Mouse (Mus musculus) midbrain, embryonic 12.5 days (tissue): ENCODE measurements around the gene Cpn2. TPM values are rescaled to one million over a fixed set of nuclear protein-coding genes. Genes with fewer than 3 reads are reported as not detected.

Experiments used
- ATAC-seq: fragments of 200-750 bp; cut with Nextera tagmentation; 2 replicates; pipeline ENCODE4 v1.8.0; 2017; ENCODE audit warnings: low read depth, moderate TSS enrichment, moderate library complexity; ENCODE audit not compliant: low FRiP score
- H3K27ac ChIP-seq: fragments of 300-500 bp; sonication (generic); replicated peaks from 2 replicates; pipeline ENCODE4 v1.5.1; 2016; ENCODE audit warnings: mild to moderate bottlenecking
- H3K27me3 ChIP-seq: fragments of 300-500 bp; sonication (generic); 2 replicates; pipeline ENCODE4 v1.6.1; 2016; ENCODE audit warnings: mild to moderate bottlenecking
- H3K36me3 ChIP-seq: fragments of 300-500 bp; sonication (generic); 2 replicates; pipeline ENCODE4 v1.6.1; 2016
- H3K4me1 ChIP-seq: fragments of 300-500 bp; sonication (generic); 2 replicates; pipeline ENCODE4 v1.6.1; 2016
- H3K4me2 ChIP-seq: fragments of 300-500 bp; sonication (generic); replicated peaks from 2 replicates; pipeline ENCODE4 v1.6.1; 2016; ENCODE audit warnings: mild to moderate bottlenecking, moderate library complexity
- H3K4me3 ChIP-seq: fragments of 300-500 bp; sonication (generic); 2 replicates; pipeline ENCODE4 v1.5.1; 2016; ENCODE audit warnings: mild to moderate bottlenecking
- H3K9ac ChIP-seq: fragments of 300-500 bp; sonication (generic); replicated peaks from 2 replicates; pipeline ENCODE4 v1.6.1; 2016; ENCODE audit warnings: mild to moderate bottlenecking, moderate library complexity
- H3K9me3 ChIP-seq: fragments of 300-500 bp; sonication (generic); 2 replicates; pipeline ENCODE4 v1.6.1; 2016; ENCODE audit warnings: mild to moderate bottlenecking
- WGBS: fragments of 180-500 bp; shearing (Covaris S2); methylation state at CpG from one replicate; pipeline ENCODE4 v1.1.7; 2016; 5-methylcytosine and 5-hydroxymethylcytosine counted together
- polyA plus RNA-seq: library from polyadenylated mRNA; unstranded; fragments of >200 nt; fragmentation: Nextera tagmentation; extraction: Ambion mirVana; gene quantifications from 2 replicates; pipeline ENCODE4 v1.2.1, GENCODE M21; 2016

Gene Cpn2
- polyA plus RNA-seq, 1 experiment from 2014 or later: not detected

DNA sequence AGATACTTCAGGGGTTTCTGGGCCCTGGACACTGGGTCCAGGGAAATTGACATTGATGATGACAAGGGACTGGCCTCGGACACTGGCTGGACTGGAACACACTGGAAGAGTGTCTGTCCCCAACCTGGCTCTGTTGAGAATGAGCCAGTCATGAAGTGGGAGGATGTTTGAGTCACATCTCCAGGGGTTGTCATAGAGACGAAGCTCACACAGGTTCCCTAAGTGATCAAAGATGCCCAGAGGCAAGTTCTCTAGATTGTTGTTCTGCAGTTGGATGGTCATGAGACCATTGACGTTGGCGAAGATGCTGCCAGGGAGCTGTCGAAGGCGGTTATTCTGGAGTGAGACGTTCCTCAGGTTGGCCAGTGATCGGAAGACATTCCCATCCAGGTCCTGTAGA lies 5.8 kb upstream of the Cpn2 start:
- no peak for ATAC-seq

GRCm38 (mm10) chr16:30271941-30272595 lies 4.8 kb upstream of the Cpn2 start:
- ATAC-seq: no peak
- WGBS: 66% methylated on average over 6 of the region's 6 CpGs
- peaks cover 12% of the 10 kb centered on the region; the same call in 1 of the 2 replicates for H3K4me1 ChIP-seq
- no peaks in the 10 kb centered on the region for H3K36me3 ChIP-seq
- H3K27ac ChIP-seq: no peak overlapping the region
- H3K27me3 ChIP-seq: peaks cover 20% of the 10 kb centered on the region
- no peak overlapping the region for H3K9ac ChIP-seq
- H3K9me3 ChIP-seq: no peaks in the 10 kb centered on the region
- H3K4me2 ChIP-seq: no peak overlapping the region
- no peak overlapping the region for H3K4me3 ChIP-seq

More for the DNA sequence above, 5.8 kb upstream of the Cpn2 start:
- Histone ChIP-seq H3K36me3 (no peaks in the 10 kb centered on the region), H3K4me2 (no peak overlapping the region), H3K27me3 (peaks cover 20% of the 10 kb centered on the region), H3K4me1 (peaks cover 12% of the 10 kb centered on the region; the same call in 1 of the 2 replicates), H3K9me3 (no peaks in the 10 kb centered on the region), H3K27ac (no peak overlapping the region), H3K9ac (no peak overlapping the region), H3K4me3 (no peak overlapping the region)
- 94% methylated on average over 8 of the region's 8 CpGs for WGBS

- Histone ChIP-seq H3K9ac (no peak overlapping the region), H3K4me2 (no peak overlapping the region), H3K27ac (no peak overlapping the region), H3K4me1 (peaks cover 12% of the 10 kb centered on the region; the same call in 1 of the 2 replicates), H3K27me3 (peaks cover 15% of the 10 kb centered on the region), H3K36me3 (no peaks in the 10 kb centered on the region), H3K9me3 (no peaks in the 10 kb centered on the region), H3K4me3 (no peak overlapping the region)
- ATAC-seq: no peak
- WGBS: 66% methylated on average over 8 of the region's 8 CpGs
Measured at GRCm38 (mm10) chr16:30271223-30271761, 4.0 kb upstream of the Cpn2 start.

DNA sequence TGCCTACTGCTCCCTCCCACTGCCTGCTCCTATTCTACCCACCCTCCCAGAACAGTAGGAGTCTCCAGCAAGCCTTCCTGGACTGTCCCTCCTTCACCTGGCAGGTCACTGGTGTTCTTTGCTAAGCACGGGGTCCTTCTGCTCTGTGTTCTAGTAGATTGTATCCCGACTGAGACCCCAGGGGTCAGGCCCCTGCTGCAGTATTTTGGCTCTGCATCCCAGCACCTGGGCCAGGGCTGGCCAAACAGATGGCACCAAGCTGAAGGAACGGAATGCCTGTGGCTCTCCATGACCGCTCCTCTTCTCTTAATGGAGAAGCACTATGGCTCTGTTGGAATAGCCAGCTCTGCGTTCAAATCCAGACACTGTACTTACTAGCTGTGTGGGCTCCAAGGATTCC lies 738 bp downstream of the Cpn2 start:
- Histone ChIP-seq H3K27ac (no peak overlapping the region), H3K4me2 (no peak overlapping the region), H3K4me3 (no peak overlapping the region), H3K4me1 (peaks cover 5% of the 10 kb centered on the region; the same call in 1 of the 2 replicates), H3K36me3 (no peaks in the 10 kb centered on the region), H3K9me3 (no peaks in the 10 kb centered on the region), H3K27me3 (peaks cover 11% of the 10 kb centered on the region; the same call in 1 of the 2 replicates), H3K9ac (no peak overlapping the region)
- 82% methylated on average over 5 of the region's 5 CpGs for WGBS
- no peak for ATAC-seq

- Histone ChIP-seq H3K9ac (no peak overlapping the region), H3K27me3 (peaks cover 11% of the 10 kb centered on the region; the same call in 1 of the 2 replicates), H3K27ac (no peak overlapping the region), H3K4me1 (no peaks in the 10 kb centered on the region), H3K4me3 (no peak overlapping the region), H3K9me3 (no peaks in the 10 kb centered on the region), H3K4me2 (no peak overlapping the region), H3K36me3 (no peaks in the 10 kb centered on the region)
- WGBS: 80% methylated on average over 4 of the region's 4 CpGs
- no peak for ATAC-seq
Measured at GRCm38 (mm10) chr16:30265611-30266010, 1.7 kb downstream of the Cpn2 start.

DNA sequence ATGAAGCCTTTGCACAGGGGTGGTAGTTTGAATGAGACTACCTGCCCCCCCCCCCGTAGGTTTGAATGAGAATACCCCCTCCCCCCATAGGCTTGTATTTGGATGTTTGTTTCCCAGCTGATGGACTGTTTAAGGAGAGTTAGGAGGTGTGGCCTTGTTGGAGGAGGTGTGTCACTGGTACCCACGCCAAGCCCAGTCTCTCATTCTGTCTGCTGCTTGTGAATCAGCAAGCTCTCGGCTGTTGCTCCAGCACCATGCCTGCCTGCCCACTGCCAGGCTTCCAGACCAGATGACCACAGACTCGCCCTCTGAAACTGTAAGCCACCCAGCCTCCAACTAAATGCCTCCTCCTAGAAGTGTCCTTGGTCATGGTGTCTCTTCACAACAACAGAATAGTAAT lies 4.1 kb downstream of the Cpn2 start:
- H3K4me2 ChIP-seq: no peak overlapping the region
- H3K27ac ChIP-seq: no peak overlapping the region
- H3K9ac ChIP-seq: no peak overlapping the region
- no peaks in the 10 kb centered on the region for H3K9me3 ChIP-seq
- H3K4me3 ChIP-seq: no peak overlapping the region
- ATAC-seq: no peak
- 41% methylated on average over 4 of the region's 4 CpGs for WGBS
- H3K4me1 ChIP-seq: no peaks in the 10 kb centered on the region
- peaks cover 11% of the 10 kb centered on the region; the same call in 1 of the 2 replicates for H3K27me3 ChIP-seq
- no peaks in the 10 kb centered on the region for H3K36me3 ChIP-seq

DNA sequence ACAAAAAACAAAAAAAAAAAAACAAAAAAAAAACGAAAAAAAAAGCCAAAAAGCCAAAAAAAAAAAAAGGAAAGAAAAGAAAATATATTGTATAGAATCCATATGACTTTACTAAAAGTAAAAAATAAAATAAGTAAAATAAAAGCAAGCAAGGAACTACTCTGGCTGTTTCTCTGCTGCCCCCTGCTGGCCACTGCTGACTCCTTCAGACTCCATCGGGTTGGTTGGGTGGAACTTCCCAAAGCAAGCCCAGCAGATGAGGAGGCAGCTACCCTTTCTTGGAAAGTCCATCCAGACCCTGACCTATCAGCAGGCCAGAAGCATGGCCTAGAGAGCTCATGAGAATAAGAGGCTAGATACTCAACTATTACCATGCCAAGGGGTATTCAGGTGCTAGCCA lies 4.6 kb downstream of the Cpn2 start:
- ATAC-seq: 0 out of 2 replicates have a peak, but pooled peaks have one; percentile 16
- Histone ChIP-seq H3K9ac (no peak overlapping the region), H3K4me3 (no peak overlapping the region), H3K4me2 (no peak overlapping the region), H3K36me3 (no peaks in the 10 kb centered on the region), H3K4me1 (no peaks in the 10 kb centered on the region), H3K9me3 (no peaks in the 10 kb centered on the region), H3K27ac (no peak overlapping the region), H3K27me3 (peaks cover 11% of the 10 kb centered on the region; the same call in 1 of the 2 replicates)
- 2% methylated on average over 2 of the region's 2 CpGs for WGBS

DNA sequence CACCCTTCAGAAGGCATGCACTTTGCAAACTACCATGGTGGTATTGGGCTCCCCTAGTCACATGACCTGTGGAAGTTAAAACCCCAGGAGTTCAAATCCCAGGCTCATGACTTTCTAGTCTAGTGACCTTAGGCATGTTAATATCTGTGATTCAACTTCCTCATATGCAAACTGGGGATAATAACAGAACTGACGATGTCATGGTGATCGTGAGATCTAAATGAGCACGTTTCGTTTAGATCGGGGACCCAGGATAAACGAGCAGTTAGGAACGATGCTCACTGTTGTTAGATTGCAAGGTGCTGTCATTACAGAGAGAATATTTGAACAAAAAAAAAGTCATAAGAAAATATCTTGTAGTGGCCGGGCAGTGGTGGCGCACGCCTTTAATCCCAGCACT lies 5.1 kb downstream of the Cpn2 start:
- peaks cover 11% of the 10 kb centered on the region; the same call in 1 of the 2 replicates for H3K27me3 ChIP-seq
- H3K27ac ChIP-seq: no peak overlapping the region
- no peaks in the 10 kb centered on the region for H3K9me3 ChIP-seq
- no peaks in the 10 kb centered on the region for H3K4me1 ChIP-seq
- no peaks in the 10 kb centered on the region for H3K36me3 ChIP-seq
- no peak overlapping the region for H3K4me2 ChIP-seq
- ATAC-seq: no peak
- H3K9ac ChIP-seq: no peak overlapping the region
- 84% methylated on average over 10 of the region's 10 CpGs for WGBS
- H3K4me3 ChIP-seq: no peak overlapping the region

GRCm38 (mm10) chr16:30261341-30261740 lies 6.0 kb downstream of the Cpn2 start:
- 87% methylated on average over 9 of the region's 9 CpGs for WGBS
- H3K9me3 ChIP-seq: no peaks in the 10 kb centered on the region

GRCm38 (mm10) chr16:30260012-30260635 lies 7.2 kb downstream of the Cpn2 start:
- no peaks in the 10 kb centered on the region for H3K9me3 ChIP-seq
- H3K27me3 ChIP-seq: peaks cover 14% of the 10 kb centered on the region
- WGBS: 93% methylated on average over 15 of the region's 15 CpGs
- no peak overlapping the region for H3K27ac ChIP-seq
- H3K36me3 ChIP-seq: no peaks in the 10 kb centered on the region
- no peak overlapping the region for H3K9ac ChIP-seq
- ATAC-seq: no peak
- H3K4me3 ChIP-seq: no peak overlapping the region
- no peaks in the 10 kb centered on the region for H3K4me1 ChIP-seq
- no peak overlapping the region for H3K4me2 ChIP-seq

More at GRCm38 (mm10) chr16:30261341-30261740, 6.0 kb downstream of the Cpn2 start:
- H3K9ac ChIP-seq: no peak overlapping the region
- H3K36me3 ChIP-seq: no peaks in the 10 kb centered on the region
- H3K27ac ChIP-seq: no peak overlapping the region
- ATAC-seq: no peak
- H3K27me3 ChIP-seq: peaks cover 18% of the 10 kb centered on the region
- H3K4me2 ChIP-seq: no peak overlapping the region
- H3K4me3 ChIP-seq: no peak overlapping the region
- H3K4me1 ChIP-seq: no peaks in the 10 kb centered on the region

DNA sequence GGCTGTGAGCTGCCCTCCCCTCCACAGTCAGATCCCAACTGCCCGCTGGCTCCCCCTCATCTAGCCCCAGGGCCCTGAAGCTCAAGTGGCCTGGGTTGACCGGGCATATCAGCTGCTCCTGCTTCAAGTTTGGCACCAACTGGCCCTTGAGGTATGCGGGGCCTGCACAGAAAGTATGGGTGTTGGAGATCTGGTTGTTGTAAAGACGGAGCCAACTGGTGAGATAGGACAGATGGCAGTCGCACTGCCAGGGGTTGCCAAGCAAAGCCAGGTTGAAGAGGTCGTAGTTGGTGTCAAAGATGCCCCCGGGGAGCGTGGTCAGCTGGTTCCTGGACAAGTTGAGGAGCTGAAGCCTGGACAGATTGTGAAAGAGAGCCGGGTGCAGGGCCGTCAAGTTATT lies 7.9 kb downstream of the Cpn2 start:
- 87% methylated on average over 10 of the region's 10 CpGs for WGBS
- Histone ChIP-seq H3K27ac (no peak overlapping the region), H3K9ac (no peak overlapping the region), H3K27me3 (peaks cover 15% of the 10 kb centered on the region; the same call in 1 of the 2 replicates), H3K36me3 (no peaks in the 10 kb centered on the region), H3K4me2 (no peak overlapping the region), H3K9me3 (no peaks in the 10 kb centered on the region), H3K4me1 (no peaks in the 10 kb centered on the region), H3K4me3 (no peak overlapping the region)
- ATAC-seq: no peak

GRCm38 (mm10) chr16:30258441-30258840 lies 8.9 kb downstream of the Cpn2 start:
- Histone ChIP-seq H3K27ac (no peak overlapping the region), H3K36me3 (no peaks in the 10 kb centered on the region), H3K9me3 (no peaks in the 10 kb centered on the region), H3K9ac (no peak overlapping the region), H3K4me1 (no peaks in the 10 kb centered on the region), H3K4me2 (no peak overlapping the region), H3K27me3 (peaks cover 13% of the 10 kb centered on the region; the same call in 1 of the 2 replicates), H3K4me3 (no peak overlapping the region)
- no peak for ATAC-seq
- WGBS: 90% methylated on average over 7 of the region's 7 CpGs
